Mouse (Mus musculus): ENCODE data around the gene Itpr2. TPM values are rescaled to one million over a fixed set of nuclear protein-coding genes. Genes with fewer than 3 reads are reported as not detected.
A peak's percentile ranks its signal among the peaks of the same experiment; 100 is the strongest.

Gene Itpr2
- total RNA-seq, 2 experiments from 2014 or later, result 6.0 to 15.1 TPM

DNA sequence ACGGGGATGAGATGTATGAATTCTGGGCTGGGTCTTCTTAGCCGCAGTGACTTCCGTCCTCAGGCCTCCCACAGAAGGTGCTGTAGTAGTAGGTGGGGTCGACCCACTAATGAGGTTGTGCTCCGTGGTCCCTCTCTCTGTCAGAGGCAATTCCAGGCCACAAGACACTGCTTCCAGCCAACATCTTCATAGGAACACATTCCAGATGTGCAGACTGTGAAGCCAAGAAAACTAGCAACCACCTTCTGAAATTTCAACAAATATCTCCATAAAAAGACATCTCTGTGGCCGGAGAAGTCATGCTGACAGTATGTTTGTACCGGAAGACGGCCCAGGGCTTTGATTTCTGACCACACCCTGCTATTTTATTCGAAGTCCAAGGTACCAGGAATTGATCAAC is 256.1 kb downstream of the Itpr2 start:
- no peak for ATAC-seq (replicated peaks; ENCODE audit: poor library complexity, severe bottlenecking)

GRCm38 (mm10) chr6:146243068-146243467 is 259.0 kb downstream of the Itpr2 start:
- ATAC-seq (replicated peaks; ENCODE audit: poor library complexity, severe bottlenecking), result no peak

DNA sequence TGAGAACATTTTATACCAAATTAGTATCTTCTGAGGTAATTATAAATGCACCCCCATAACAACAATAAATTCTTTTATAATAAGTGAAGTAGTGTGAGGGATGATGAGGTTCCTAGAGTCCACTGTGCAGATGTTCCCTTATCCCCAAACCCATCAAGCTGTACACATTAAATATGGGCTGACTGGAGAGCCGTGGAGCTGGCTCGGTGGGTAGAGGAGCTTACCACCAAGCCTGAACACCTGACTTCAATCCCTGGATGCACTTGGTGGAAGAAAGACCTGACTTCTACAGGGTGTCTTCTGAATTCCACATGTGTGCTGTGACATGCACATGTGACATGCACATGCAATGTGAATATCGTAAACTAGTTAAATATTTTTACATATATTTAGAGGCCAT is 260.7 kb downstream of the Itpr2 start:
- ATAC-seq (replicated peaks; ENCODE audit: poor library complexity, severe bottlenecking), result no peak

GRCm38 (mm10) chr6:146235165-146235564 is 266.9 kb downstream of the Itpr2 start:
- no peak for ATAC-seq (replicated peaks; ENCODE audit: poor library complexity, severe bottlenecking)

- ATAC-seq (replicated peaks; ENCODE audit: poor library complexity, severe bottlenecking), result no peak
Measured at GRCm38 (mm10) chr6:146234417-146234816, 267.6 kb downstream of the Itpr2 start.

DNA sequence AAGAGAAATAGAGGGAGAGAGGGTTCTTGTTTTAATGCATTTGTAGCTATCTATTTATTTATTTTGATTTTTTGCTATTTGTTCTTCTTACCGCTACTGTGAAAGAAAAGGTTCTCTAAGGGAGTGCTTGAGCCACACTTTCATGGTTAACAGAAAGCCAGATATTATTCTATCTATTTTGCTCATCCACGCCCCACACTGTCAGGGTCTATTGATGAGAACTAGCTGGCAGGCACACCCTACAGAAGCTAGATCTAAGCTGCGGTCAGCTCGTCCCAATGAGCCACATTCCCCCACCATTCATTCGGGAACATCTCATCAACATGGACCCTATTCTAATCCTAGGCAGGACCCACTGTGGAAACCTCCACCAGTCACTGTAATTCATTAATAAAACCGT is 271.1 kb downstream of the Itpr2 start:
- ATAC-seq (replicated peaks; ENCODE audit: poor library complexity, severe bottlenecking), result no peak

DNA sequence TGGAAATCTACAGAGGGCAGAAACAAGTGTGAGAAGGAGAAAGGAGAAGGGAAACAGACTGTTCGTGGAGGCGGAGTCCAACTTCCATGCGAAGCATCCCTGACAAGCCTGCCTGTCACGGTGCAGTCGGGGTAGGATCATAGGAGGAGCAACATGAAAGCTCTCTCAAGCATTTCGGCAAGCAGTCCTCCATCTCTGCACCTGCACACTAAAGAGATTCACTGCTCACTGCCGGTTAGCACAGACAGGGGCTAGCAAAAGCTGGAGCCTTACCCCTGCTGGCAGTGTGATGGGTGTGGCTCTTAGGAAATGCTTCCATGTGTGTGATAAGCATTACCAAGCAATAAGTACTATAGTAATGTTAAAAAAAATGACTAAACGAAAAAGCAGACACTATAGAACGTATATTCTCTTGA is 271.6 kb downstream of the Itpr2 start:
- peak; percentile 84 for ATAC-seq (replicated peaks; ENCODE audit: poor library complexity, severe bottlenecking)

- ATAC-seq (replicated peaks; ENCODE audit: poor library complexity, severe bottlenecking), result peak; percentile 62; the same call in 1 of the 2 replicates
Measured at GRCm38 (mm10) chr6:146229967-146230366, 272.1 kb downstream of the Itpr2 start.

GRCm38 (mm10) chr6:146229519-146229918 is 272.5 kb downstream of the Itpr2 start:
- no peak for ATAC-seq (replicated peaks; ENCODE audit: poor library complexity, severe bottlenecking)

DNA sequence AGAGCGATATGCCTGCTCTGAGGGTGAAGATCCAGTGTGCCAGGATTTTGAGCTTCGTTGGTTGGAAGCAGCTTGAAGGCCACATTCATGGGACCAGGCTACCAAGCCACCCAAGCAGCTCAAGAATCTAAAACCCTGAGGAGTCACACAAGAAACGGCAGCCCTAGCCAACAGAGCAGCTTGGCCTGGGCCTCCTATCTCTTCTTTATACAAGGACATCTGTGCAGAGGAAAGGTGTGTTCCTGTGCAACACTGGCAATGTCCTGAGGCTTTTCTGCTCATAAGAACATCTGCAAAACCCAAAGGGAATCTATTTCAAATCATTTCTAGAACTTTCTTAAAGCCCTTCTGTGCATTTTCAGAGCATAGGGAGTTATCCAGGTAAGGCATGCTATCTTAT is 274.0 kb downstream of the Itpr2 start:
- no peak for ATAC-seq (replicated peaks; ENCODE audit: poor library complexity, severe bottlenecking)

DNA sequence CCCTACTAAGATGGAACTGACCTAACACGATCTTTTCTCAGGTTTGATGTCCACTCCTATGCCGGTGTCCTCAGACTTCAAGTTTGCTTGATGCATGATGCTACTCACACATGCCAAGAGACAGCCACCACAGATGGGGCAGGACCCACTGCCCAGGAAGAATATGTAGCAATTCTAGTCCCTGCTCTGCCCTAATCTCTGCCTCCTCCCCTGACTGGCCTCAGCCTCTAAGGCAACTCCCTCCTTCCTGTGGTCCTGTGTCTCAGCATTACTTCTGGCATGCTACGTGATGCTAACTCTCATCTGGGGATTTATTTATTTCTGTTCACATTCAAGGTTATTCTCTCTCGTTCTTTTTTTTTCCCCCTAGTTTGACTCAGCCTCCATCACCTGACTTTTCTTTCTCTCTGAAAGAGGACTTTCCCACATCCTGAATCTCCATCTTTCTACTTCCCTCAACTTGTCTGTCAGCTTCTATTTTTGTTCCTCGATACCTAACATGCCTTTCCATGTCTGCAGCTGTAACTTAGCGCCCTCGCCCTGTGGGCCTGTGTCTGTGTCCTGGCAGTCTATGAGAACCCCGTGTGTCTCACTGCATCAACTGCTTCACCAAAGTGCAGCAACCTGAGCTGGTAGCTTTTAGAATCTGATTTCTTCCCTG is 279.5 kb downstream of the Itpr2 start:
- peak; percentile 58 for ATAC-seq (replicated peaks; ENCODE audit: poor library complexity, severe bottlenecking)

DNA sequence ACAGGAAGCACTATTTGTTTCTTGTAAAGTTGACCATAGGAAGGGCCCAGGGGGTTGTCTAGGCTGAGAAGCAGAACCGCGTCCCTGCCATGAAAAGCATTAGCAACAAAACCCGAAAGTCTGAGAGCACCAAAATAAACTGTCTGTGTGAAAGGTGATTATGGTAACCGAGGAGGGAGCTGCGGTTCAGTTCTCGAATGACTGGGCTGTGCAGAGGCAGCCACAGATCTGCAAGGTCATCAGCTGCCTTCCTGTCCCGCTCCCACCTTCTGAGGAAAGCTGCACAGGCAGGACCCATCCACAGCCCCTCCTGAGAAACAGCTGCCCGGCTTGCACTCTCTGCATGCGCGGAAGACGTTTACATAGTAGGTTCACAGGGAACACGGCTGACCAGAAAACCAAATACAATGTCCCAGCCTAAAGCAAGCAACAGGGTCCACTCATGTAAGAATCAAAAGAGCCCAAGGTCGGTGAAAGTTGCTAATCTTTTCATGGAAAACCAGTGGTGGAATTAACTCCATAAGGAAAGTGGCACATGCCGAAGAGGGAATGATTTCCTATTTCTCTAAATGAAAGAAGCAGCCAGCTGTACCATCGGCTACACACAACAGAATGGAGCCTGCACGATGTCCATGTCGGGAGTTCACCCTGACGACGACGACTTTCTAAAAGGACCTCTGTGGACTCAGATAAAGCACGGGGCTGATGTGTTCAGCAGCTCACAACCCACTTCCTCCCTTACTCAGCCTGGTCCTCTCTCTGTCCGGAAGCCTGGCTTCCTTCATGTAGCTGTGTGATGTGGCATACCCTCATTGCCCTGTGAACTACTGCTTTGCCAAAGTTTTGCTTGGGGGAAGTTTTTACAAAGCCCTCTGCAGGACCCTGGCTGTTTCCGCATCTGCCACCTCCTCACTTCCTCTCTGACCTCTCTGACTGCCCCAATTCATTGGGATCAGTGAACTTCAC is 280.4 kb downstream of the Itpr2 start:
- peak; percentile 95 for ATAC-seq (replicated peaks; ENCODE audit: poor library complexity, severe bottlenecking)

GRCm38 (mm10) chr6:146220071-146220470 is 282.0 kb downstream of the Itpr2 start:
- ATAC-seq (replicated peaks; ENCODE audit: poor library complexity, severe bottlenecking), result no peak

DNA sequence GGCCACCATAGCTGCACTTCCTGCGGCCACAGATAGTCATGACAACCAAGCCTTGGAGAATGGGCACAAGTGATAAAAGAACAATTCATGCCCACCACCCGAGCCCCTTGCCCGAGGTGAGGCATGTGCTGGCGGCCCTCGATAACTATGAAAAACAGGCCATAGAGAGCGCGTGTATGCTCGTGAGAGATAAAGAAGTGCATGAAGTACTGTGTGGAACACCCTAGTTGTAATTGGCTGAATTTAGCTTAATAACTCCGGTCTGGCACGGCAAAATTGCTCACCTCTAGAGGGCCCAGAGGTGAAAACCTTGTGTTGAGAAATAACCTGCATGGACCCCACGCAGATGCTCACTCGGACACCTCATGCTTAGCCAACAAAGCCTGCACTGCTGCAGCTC is 282.5 kb downstream of the Itpr2 start:
- no peak for ATAC-seq (replicated peaks; ENCODE audit: poor library complexity, severe bottlenecking)

DNA sequence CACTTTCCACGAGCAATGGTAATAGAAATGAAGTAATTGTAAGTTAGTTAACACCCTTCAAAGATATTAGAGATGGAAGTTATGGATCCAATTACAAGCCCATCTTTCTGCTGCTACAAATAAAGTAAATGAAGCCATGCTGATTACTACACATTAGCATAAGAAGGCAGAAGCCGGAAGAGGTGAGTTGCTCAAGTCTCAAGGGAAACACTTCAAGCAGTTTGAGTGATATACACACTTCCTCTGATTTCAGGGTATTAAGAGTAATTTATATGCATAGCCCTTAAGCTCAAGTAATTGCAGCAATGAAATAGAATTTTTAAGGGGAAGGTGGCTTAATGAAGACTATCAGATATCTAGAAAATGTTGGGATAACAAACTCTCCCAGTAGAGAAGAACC is 286.7 kb downstream of the Itpr2 start:
- peak; percentile 75 for ATAC-seq (replicated peaks; ENCODE audit: poor library complexity, severe bottlenecking)

GRCm38 (mm10) chr6:146212339-146212738 is 289.7 kb downstream of the Itpr2 start:
- ATAC-seq (replicated peaks; ENCODE audit: poor library complexity, severe bottlenecking), result no peak

GRCm38 (mm10) chr6:146211233-146211632 is 290.8 kb downstream of the Itpr2 start:
- peak; percentile 68 for ATAC-seq (replicated peaks; ENCODE audit: poor library complexity, severe bottlenecking)

DNA sequence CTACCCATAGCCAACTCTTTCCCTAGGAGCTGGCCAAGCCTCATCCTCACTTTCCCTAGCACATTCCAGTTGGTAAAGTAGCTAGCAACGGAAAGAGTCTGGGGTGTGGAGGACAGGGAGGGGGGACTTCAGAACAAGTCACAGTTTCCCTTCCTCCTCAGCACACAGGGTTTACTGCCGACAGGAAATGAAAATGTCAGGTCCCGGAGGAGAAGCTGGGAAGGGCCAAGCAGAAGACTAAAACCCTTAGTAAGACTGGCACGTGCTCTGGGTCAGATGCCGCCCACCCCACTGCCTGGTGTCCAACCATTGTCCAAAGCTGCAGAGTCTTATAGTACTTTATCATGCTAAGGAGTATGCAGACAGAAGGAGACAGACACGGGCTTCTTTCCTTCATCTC is 293.0 kb downstream of the Itpr2 start:
- peak; percentile 69 for ATAC-seq (replicated peaks; ENCODE audit: poor library complexity, severe bottlenecking)

GRCm38 (mm10) chr6:146207204-146207959 is 294.6 kb downstream of the Itpr2 start:
- 0 out of 2 replicates have a peak, but pooled peaks have one; percentile 10 for ATAC-seq (replicated peaks; ENCODE audit: poor library complexity, severe bottlenecking)

DNA sequence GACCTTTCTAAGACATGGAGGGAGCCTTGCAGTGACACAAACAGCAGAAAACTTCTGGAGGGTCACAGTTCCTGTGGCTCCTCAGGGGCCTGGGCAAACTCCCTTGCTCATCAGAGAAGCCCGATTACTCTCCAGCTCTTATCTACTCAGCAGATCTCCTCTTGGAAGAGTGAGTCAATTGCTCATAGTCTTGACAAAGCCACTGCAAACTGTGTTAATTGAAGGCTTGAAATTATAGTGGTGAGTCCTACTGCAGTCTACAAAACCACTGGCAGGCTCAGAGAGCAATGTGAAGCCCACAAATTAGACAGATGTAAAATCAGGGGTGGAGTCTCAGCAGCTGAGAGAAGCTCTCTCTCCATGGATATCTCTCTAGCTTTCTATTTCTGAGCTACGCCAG is 296.9 kb downstream of the Itpr2 start:
- ATAC-seq (replicated peaks; ENCODE audit: poor library complexity, severe bottlenecking), result no peak

DNA sequence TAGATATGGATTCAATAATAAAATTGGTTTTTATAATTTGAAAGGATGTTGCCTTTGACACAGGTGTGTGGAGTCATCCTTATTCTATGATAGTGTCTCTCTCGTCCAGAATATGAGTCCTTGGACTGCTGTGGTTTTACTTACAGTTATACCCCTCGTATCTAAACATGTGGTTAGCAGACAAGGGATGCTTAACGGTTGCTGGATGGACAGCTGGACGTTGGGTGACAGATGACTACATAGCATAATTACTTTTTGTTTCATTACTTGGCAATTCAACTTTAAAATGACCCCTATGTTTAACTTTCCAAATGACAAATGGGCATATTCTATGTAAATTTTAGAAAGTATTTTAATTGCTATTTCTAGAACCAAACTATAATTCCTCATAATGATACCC is 297.6 kb downstream of the Itpr2 start:
- no peak for ATAC-seq (replicated peaks; ENCODE audit: poor library complexity, severe bottlenecking)
